Mouse (Mus musculus) left cerebral cortex, adult 18-20 months (tissue): ENCODE results near the gene Tnfsf15. TPM values are rescaled to one million over a fixed set of nuclear protein-coding genes. Genes with fewer than 3 reads are reported as not detected.

ENCODE experiments used
- DNase-seq, 2 experiments: peaks; one replicate each; pipeline ENCODE4 v3.0.0; 2021 to 2022; ENCODE audit warnings: low spot score in 2 of 2, mixed read lengths in 1 of 2
- total RNA-seq, 2 experiments: library from RNA; stranded (reverse); gene quantifications; 2 replicates each; pipeline ENCODE4 v1.2.3; 2021

The Tnfsf15 gene
- total RNA-seq, 2 experiments from 2014 or later, result 0.14 TPM; not detected in 1

- DNase-seq, result no peak
Measured at GRCm38 (mm10) chr4:63685253-63685525, 59.7 kb downstream of the Tnfsf15 start.

GRCm38 (mm10) chr4:63684412-63685252, 60.3 kb downstream of the Tnfsf15 start:
- DNase-seq, result no peak

GRCm38 (mm10) chr4:63683716-63684115, 61.2 kb downstream of the Tnfsf15 start:
- no peak for DNase-seq

- no peak for DNase-seq
Measured at GRCm38 (mm10) chr4:63683056-63683455, 61.9 kb downstream of the Tnfsf15 start.

GRCm38 (mm10) chr4:63682441-63682840, 62.5 kb downstream of the Tnfsf15 start:
- no peak for DNase-seq

GRCm38 (mm10) chr4:63681557-63681956, 63.4 kb downstream of the Tnfsf15 start:
- DNase-seq, result no peak

Other genes with a start within 250 kb of the Tnfsf15 start
- gene Whrn, start 249.1 kb downstream of the Tnfsf15 start, total RNA-seq, result 10 to 100 TPM; 38.5 to 42.1 TPM
- 100 to 1,000 TPM; 143 to 157 TPM for gene Atp6v1g1, start 200.3 kb downstream of the Tnfsf15 start, total RNA-seq
- gene Tmem268, start 186.3 kb downstream of the Tnfsf15 start, total RNA-seq, result 10 to 100 TPM in 1 of 2 experiments, 1 to 10 TPM in 1; 9.5 to 10.4 TPM
- not detected for gene Gm11213, start 139.9 kb downstream of the Tnfsf15 start, total RNA-seq
- gene Tex48, start 122.7 kb downstream of the Tnfsf15 start, total RNA-seq, result not detected
- gene Gm11214, start 81.7 kb downstream of the Tnfsf15 start, total RNA-seq, result not detected
- gene Tnfsf8, start 116.2 kb upstream of the Tnfsf15 start, total RNA-seq, result not detected